Mouse (Mus musculus) lung, postnatal 0 days (tissue): ENCODE measurements at regions not wholly inside any gene's neighbourhood (a gene's known extent, or its start where the extent isn't known, plus 50 kb on each side); places are given as distances from the start of the nearest gene placed in this dataset.
"Not testable (repeated sequence)": the region's sequence is repeated elsewhere in the genome, so short reads cannot be mapped to it uniquely, and the experiment has no call there.

Experiments used
- CTCF ChIP-seq: IDR thresholded peaks from 2 replicates; pipeline ENCODE4 v1.5.1; 2016; ENCODE audit warnings: antibody characterized with exemption, mild to moderate bottlenecking
- EP300 ChIP-seq: IDR thresholded peaks from 2 replicates; pipeline ENCODE4 v1.6.1; 2016; ENCODE audit warnings: antibody characterized with exemption, mild to moderate bottlenecking, control low read depth

DNA sequence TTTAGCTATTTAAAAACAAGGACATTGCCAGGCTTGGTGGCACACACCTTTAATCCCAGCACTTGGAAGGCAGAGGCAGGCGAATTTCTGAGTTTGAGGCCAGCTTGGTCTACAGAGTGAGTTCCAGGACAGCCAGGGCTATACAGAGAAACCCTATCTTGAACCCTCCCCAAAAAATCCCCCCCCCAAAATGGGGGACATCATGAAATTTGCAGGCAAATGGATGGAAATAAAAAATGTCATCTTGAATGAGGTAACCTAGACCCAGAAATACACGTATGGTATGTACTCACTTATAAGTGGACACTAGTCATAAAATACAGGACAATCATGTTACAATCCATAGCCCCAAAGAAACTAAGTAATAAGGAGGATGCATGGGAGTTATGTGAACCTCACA, 69.4 kb upstream of the Gm21119 start:
- not testable (repeated sequence) for TF ChIP-seq CTCF, EP300
